Mouse (Mus musculus) embryonic fibroblast, embryonic 13.5 days (primary cell): ENCODE measurements around the gene Hist1h3f. TPM values are rescaled to one million over a fixed set of nuclear protein-coding genes. Genes with fewer than 3 reads are reported as not detected.
"Not testable (repeated sequence)": the region's sequence is repeated elsewhere in the genome, so short reads cannot be mapped to it uniquely, and the experiment has no call there.

ENCODE experiments used
- H3K27ac ChIP-seq: 2 replicates; pipeline ENCODE4 v1.5.1; 2012; ENCODE audit warnings: low read length, control low read depth, inconsistent platforms; ENCODE audit not compliant: insufficient read depth
- H3K4me1 ChIP-seq: 2 replicates; pipeline ENCODE4 v1.6.1; 2011; ENCODE audit warnings: low read length; ENCODE audit not compliant: control insufficient read depth, insufficient read depth
- H3K4me3 ChIP-seq: 2 replicates; pipeline ENCODE4 v1.5.1; 2011; ENCODE audit warnings: mild to moderate bottlenecking, control low read depth, low read length; ENCODE audit not compliant: insufficient read depth
- CTCF ChIP-seq: IDR thresholded peaks from 2 replicates; pipeline ENCODE4 v1.5.1; 2011; ENCODE audit warnings: mild to moderate bottlenecking, control low read depth, low read length, moderate library complexity, borderline replicate concordance; ENCODE audit not compliant: insufficient read depth
- POLR2A ChIP-seq: IDR thresholded peaks from 2 replicates; pipeline ENCODE4 v1.6.1; 2011; ENCODE audit warnings: low read depth, mild to moderate bottlenecking, control low read depth, low read length, moderate library complexity
- polyA plus RNA-seq: library from polyadenylated mRNA; stranded (reverse); fragments of >200 nt; gene quantifications from 2 replicates; pipeline ENCODE4 v1.2.4, GENCODE M21; 2011; ENCODE audit warnings: low read depth; ENCODE audit not compliant: missing spikeins, insufficient read length

The Hist1h3f gene
- polyA plus RNA-seq, 1 experiment: 0.61 TPM

DNA sequence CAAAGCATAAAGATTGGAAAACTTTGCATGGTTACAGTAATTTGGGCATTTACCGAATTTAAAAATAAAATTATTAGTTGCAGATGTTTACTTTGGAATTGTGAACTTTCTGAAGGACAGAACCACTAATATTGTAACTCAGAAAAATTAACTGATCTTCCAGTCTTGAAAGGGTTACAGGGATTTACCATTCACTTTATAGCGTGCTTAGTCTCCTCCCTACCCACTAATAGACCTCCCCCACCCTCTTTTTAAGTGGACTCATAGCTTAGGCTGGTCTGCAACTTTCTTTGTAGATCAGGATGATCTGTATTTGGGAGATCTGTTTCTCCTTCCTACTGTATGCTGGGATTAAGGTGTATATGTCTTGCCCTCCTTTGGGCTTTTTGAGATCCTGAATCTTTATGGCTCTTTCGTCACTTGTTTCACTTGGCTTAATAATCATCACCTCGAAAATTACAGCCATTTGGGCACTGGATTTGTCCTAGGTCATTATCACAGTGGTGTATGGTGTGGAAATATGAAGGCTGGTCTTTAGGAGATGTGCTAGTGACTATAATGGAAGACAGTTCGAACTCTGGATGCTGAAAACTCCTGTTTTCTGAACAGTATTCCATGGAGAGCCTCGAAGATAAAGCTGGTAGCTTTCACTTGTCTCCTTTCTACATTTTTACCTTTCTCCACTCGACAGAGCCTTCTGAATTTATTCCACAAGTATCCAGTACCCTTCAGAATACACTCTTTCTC, 7.6 kb upstream of the Hist1h3f start:
- Histone ChIP-seq H3K4me3 (peak overlapping the region; percentile 72), H3K27ac (peak overlapping the region; percentile 87), H3K4me1 (peaks cover 3% of the 10 kb centered on the region)
- TF ChIP-seq POLR2A: peak; percentile 62; the same call in 1 of the 2 replicates
- no peak for TF ChIP-seq CTCF

DNA sequence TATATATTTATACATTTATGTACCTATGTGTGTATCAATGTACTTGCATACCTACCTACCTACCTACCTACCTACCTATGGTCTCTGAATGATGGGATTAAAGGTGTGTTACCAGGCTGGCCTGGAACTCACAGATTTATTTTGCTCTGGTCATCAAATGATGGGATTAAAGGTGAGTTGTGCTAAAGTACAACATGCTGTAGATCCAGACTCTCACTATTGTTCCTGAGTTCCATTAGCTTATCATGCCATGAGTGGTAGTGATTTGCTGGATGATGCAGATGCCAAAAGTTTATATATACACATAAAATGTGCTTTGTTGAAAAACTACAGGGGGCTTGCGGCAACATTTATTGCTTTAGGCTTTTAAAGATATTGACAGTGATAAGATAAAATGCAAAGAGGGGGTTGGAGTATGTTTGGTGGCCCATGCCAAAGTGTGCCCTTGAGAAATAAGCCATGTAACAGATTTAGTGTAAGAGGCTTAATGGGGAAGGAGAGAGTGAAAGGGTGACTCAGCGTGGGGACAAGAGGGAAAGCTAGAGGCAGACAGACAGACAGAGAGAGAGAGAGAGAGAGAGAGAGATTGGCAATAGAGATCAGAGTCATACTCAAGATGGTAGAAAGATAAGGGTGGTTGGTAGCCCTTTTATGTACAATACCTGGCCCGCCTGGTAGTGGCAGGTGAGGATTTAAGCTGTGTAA, 6.7 kb upstream of the Hist1h3f start:
- TF ChIP-seq CTCF: no peak
- no peak for TF ChIP-seq POLR2A
- Histone ChIP-seq H3K4me3 (peak overlapping the region; percentile 47), H3K4me1 (peaks cover 3% of the 10 kb centered on the region), H3K27ac (peak overlapping the region; percentile 17; the same call in 1 of the 2 replicates)

DNA sequence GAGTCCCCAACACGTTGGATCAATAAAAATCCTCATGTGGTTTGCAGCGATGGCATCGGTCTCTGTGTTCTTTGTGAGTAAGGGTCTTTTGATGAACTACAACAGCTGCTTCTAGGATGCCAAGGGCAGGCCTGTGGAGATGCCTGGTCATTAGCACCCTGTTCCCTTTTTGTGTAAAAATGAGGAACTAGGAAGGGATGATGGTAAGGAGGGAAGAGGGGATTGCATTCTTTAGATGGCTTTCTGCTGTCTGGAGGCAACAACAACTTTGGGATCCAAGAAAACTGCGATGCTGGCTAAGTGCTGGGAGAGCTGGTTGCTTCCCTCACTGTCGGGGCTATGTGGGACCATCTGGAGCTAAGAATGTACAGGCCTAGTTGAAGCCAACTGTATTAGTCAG, 5.6 kb upstream of the Hist1h3f start:
- H3K4me3 ChIP-seq: no peak overlapping the region
- TF ChIP-seq POLR2A: no peak
- TF ChIP-seq CTCF: no peak

DNA sequence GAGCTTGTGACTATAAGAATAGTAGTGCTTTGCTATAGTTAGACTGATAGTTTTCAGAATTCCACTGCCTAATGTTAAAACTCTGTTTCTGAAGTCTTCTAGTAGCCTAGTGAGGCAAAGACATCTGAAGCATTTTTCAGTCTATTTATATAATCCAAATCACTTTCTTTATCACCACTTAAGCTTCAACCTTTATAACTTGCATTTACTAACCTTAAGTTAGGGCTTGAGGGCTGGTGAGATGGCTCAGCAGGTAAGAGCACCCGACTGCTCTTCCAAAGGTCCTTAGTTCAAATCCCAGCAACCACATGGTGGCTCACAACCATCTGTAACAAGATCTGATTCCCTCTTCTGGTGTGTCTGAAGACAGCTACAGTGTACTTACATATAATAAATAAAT, 4.0 kb upstream of the Hist1h3f start:
- not testable (repeated sequence) for H3K4me1 ChIP-seq, H3K4me3 ChIP-seq, H3K27ac ChIP-seq

More for the DNA sequence above, 5.6 kb upstream of the Hist1h3f start:
- peaks cover 3% of the 10 kb centered on the region for H3K4me1 ChIP-seq
- 0 out of 2 replicates have a peak overlapping the region, but pooled peaks have one; percentile 17 for H3K27ac ChIP-seq

GRCm38 (mm10) chr13:23541497-23541896, 2.4 kb upstream of the Hist1h3f start:
- H3K4me1 ChIP-seq: peaks cover 3% of the 10 kb centered on the region
- no peak overlapping the region for H3K4me3 ChIP-seq
- no peak overlapping the region for H3K27ac ChIP-seq
- TF ChIP-seq CTCF (no peak), POLR2A (no peak)

GRCm38 (mm10) chr13:23542225-23542980, 1.4 kb upstream of the Hist1h3f start:
- not testable (repeated sequence) for H3K4me1 ChIP-seq
- peak; percentile 46; the same call in 1 of the 2 replicates for TF ChIP-seq POLR2A
- peak overlapping the region; percentile 70 for H3K27ac ChIP-seq
- peak overlapping the region; percentile 54 for H3K4me3 ChIP-seq

DNA sequence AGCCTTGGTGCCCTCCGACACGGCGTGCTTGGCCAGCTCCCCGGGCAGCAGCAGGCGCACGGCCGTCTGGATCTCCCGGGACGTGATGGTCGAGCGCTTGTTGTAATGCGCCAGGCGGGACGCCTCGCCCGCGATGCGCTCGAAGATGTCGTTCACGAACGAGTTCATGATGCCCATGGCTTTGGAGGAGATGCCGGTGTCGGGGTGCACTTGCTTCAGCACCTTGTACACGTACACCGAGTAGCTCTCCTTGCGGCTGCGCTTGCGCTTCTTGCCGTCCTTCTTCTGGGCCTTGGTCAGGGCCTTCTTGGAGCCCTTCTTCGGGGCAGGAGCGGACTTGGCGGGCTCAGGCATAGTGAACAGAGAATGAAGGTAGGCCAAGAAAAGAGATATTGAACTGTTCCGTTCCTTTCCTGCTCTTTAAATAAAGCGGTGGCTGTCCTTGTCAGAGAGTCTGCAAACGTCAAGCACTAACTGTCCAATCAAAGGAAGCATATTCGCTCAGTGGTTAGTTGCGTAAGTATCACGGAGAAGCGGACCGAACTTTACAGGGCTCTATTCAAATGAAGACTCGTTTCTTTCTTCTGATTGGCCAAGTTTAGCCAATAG, 749 bp upstream of the Hist1h3f start, which contains the start of gene Hist1h2bh:
TSS of gene Hist1h2bh (minus strand) at position 394 of the 609 bp plus-strand sequence.
- TF ChIP-seq POLR2A: peak; percentile 95

GRCm38 (mm10) chr13:23544787-23545120, 902 bp downstream of the Hist1h3f start:
- Histone ChIP-seq H3K4me3 (peak overlapping the region; percentile 47), H3K27ac (peak overlapping the region; percentile 73)
- H3K4me1 ChIP-seq: not testable (repeated sequence)

More for the DNA sequence above, 749 bp upstream of the Hist1h3f start, which contains the start of gene Hist1h2bh:
- H3K4me3 ChIP-seq: peak within 1 kb of the TSS; percentile 54
- H3K27ac ChIP-seq: peak within 1 kb of the TSS; percentile 79
- not testable (repeated sequence) for H3K4me1 ChIP-seq

- no peak overlapping the region for H3K4me3 ChIP-seq
- no peak overlapping the region for H3K27ac ChIP-seq
- no peak for TF ChIP-seq CTCF
- TF ChIP-seq POLR2A: no peak
- H3K4me1 ChIP-seq: no peaks in the 10 kb centered on the region
These were observed 2.8 kb downstream of the Hist1h3f start for GRCm38 (mm10) chr13:23546694-23547093.

- peak overlapping the region; percentile 44 for H3K4me3 ChIP-seq
These were observed 6.9 kb downstream of the Hist1h3f start for GRCm38 (mm10) chr13:23550761-23551145.

More at GRCm38 (mm10) chr13:23550761-23551145, 6.9 kb downstream of the Hist1h3f start:
- TF ChIP-seq POLR2A (peak; percentile 86), CTCF (no peak)
- Histone ChIP-seq H3K27ac (peak overlapping the region; percentile 89), H3K4me1 (no peaks in the 10 kb centered on the region; the same call in 1 of the 2 replicates)
